Mouse (Mus musculus) forelimb bud, embryonic 11.5 days (tissue): ENCODE data around the gene Astn1.

Experiments
- DNase-seq: peaks from one replicate; pipeline ENCODE4 v3.0.0-alpha.2; 2012; ENCODE audit warnings: low read depth, low spot score

Astn1 gene

GRCm38 (mm10) chr1:158361964-158362291 is at the start of gene Astn1:
Gene Astn1, plus strand, starts transcription at chr1:158362273.
- DNase-seq: no peak

- no peak for DNase-seq
These were observed 38.7 kb upstream of the Astn1 start for GRCm38 (mm10) chr1:158323325-158323724.

GRCm38 (mm10) chr1:158328126-158328525 is 33.9 kb upstream of the Astn1 start:
- DNase-seq: no peak

DNA sequence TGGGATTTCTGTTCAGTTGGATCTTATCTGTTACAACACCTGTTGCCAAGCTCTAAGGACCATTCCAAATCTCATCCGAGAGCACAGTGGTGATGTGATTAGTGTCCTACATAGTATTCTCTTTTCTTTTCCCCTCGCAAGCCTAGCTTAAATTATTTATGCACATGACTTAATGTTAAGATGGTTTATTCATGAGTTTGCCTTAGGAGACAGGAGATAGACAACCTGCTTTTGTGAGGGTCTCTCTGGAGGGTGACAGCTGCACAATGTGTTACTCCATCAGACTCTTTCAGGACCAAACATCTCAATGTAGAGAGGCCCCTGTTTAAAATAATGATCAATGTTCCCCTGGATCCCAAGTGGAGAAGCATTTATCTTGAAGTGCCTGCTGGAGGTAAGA is 33.2 kb upstream of the Astn1 start:
- DNase-seq: no peak

DNA sequence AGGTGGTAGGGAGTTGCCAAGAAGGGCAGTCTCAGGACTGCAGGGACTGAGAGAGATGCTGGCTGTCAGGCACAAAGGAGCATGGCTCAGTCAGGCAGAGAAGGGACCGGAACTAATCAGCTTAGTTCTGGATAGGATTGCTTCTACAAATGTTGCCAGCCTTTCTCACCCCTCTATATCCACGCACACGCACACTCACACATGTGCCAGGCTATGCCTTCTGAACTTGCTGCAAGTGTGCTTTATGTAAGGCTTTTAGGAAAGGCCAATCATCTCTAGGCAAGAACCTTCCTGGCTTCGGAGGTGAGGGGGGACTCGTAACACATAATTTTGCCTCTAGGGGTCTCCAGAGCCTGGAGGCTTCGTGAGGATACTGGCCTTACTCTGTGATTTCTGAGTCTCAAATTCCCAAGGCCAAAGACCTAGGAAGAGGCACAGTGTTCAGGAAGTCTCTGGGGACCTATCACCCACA is 18.8 kb upstream of the Astn1 start:
- peak; percentile 24 for DNase-seq

DNA sequence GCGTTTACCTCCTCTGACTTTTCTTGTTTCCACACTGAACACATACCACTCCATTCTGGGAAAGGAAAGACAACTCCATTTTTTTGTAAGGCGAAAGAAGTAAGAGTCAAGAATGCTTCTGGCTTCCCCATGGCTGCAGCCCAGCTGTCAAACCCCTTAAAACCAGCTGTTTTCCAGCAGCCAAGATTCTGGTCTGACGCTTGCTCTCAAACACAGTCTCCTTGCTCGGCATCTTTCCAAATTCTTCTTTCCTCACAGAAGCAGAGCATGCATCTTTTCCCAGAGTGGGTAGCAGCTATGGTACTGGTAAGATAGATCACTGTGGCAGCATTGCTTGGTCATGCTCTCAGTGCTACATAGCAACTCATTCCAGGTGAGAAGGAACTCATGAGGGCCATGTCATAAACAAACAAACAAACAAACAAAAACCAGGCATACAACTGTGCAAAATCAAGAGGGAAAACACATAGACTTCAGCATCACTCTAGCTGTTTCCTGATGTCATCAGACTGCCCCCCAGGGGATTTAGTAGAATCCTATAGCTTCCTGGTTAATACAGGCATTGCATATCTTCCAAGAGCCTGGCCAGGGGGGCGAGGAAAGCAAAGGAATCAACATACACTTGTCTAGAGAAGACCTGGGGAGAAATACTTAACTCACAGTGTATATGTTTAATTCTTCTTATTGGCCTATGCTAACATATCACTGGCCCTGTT is 8.3 kb upstream of the Astn1 start:
- DNase-seq: no peak

GRCm38 (mm10) chr1:158355177-158356050 is 6.7 kb upstream of the Astn1 start:
- no peak for DNase-seq

DNA sequence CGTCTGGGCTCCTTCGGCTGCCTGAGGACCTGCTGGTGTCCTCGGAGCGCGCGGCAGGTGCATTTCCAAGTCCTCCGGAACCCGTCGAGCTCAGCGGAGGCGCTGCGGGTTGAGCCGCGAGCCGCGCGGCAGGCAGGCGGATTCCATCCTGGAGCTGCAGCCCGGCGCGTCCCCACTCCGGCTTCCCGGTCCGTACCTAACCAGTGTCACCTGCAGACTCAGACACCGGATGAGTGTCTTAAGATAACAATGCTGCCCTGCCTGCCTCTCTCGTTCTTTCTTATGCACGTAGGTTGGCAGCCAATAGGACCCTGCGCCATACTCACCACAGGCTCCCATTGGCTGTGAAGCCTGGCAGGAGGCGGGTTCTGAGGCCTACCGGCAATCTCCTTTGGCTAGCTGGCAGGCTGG is 6.0 kb upstream of the Astn1 start, which contains the start of gene Brinp2:
Brinp2 (minus strand) TSS at position 276 of the 411 bp plus-strand sequence.
- DNase-seq: peak; percentile 79

DNA sequence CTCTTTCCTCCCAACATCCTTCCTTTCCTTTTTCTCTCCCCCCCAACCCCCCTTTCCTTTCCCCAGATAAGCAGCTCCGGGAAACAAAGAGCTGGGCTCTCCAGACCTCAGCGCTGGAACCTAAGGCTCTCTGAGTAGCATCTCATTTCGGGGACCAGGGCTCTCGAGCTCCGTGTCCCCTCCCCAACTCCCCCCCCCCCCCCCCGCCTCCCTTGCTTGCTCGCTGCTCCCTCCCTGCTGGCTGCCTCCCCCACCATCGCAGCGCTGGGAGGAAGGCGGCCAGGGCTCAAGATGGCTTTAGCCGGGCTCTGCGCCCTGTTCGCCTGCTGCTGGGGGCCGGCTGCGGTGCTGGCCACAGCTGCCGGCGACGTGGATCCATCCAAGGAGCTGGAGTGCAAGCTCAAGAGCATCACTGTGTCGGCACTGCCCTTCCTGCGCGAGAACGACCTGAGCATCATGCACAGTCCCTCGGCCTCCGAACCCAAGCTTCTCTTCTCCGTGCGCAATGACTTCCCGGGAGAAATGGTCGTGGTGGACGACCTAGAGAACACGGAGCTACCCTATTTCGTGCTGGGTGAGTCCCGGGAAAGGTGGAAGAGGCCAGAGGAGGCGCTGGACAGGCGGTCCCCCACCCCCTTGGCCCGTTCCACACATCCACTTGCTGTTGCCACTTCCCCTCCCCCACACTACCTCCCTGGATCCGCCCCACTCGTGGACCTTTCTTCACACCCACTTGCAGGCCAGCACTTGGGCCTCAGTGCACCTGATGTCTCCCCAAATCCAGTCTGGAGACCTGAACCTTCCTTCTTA is 424 bp downstream of the Astn1 start:
- DNase-seq: peak; percentile 21

GRCm38 (mm10) chr1:158364461-158364860 is 2.4 kb downstream of the Astn1 start:
- no peak for DNase-seq

GRCm38 (mm10) chr1:158382277-158382676 is 20.2 kb downstream of the Astn1 start:
- no peak for DNase-seq

- DNase-seq: no peak
These were observed 21.1 kb downstream of the Astn1 start for GRCm38 (mm10) chr1:158383210-158383609.

DNA sequence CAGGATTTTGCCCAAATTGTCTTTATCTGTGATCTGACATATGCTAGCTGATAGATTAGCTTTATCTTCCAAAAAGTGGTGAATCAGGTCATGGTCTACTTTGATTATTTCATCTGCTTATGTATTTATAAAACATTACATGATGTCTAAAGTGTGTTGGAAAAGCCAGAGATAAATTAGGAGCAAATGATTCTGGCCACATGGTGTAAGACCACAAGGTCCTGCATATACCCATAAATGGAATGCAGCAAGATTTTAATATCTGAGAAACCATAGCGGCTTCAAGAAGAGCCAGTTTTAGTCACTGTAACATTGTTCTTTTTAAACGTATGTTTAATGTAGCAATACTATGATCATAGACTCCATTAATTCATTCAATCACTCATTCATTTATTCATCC is 23.2 kb downstream of the Astn1 start:
- DNase-seq: no peak

DNA sequence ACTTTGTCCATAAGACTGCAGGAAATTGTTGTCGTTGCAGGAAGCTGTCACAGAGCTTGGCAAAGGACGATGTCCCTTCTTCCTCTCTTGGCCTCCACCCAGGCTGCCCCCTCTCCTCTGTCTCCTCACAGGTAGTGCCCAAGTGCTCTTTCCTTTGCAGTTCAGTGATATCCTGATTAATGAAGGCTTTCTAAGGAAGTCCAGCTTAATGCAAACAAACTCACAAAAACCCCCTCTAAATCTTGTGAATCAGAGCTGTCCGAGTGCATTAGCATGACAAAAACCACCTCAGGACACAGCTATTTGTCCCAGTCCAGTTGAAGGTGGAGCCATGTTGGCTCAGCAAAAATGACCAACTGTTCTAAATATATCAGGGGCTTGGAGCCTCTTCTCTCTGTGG is 24.7 kb downstream of the Astn1 start:
- no peak for DNase-seq

DNA sequence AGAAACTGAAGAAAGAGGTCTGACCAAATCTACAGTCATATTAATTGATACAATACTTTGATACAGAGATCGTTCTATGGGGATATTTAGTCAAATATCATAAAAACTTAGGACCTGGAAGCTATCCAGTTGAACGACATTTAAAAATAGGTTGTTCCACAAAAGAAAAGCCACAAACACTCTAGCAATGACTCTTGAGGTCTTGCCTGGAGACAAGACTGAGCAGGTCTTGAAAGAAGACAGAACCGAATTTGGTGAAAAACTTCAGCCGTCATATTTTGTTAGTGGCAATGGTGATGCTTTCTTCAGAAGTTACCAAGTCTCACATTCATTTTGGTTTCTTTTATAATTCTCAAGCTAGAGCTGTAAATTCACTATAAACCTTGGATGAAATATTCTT is 26.9 kb downstream of the Astn1 start:
- no peak for DNase-seq

DNA sequence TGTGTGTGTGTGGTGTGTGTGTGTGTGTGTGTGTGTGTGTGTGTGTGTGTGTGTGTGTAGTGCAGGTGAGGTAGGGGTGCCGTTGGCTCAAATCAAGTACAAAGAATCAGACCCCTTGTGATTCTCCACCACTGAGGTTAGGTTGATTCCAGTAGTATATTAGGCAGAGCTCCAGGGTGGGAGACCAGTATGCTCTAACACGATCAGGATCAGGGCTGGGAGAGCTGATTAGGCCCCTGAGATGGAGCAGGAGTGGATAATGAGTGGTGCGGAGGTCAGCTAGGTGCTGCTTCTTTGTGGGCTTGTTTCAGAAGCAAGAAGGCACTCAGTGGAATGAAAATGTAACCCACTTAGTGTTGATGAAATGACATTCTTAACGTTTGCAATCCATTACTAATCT is 28.6 kb downstream of the Astn1 start:
- no peak for DNase-seq

DNA sequence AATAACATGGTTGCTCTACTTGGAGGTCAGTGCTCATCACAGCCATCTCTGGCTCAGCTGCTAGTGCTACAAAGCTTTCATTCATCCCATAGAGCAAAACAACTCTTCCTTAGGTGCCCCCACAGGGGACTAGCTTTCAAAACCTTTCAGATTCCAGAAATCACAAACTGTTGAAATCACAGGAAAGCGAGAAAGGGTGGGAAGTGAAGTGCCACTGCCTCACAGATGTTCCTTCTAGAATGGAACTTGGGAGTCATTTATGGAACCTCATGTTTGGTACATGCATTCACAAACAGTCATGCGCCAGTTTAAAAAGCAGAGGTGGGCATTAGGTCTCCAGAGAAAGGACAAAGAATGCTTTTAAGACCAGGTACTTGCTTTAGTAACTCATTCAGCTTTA is 35.0 kb downstream of the Astn1 start:
- no peak for DNase-seq

DNA sequence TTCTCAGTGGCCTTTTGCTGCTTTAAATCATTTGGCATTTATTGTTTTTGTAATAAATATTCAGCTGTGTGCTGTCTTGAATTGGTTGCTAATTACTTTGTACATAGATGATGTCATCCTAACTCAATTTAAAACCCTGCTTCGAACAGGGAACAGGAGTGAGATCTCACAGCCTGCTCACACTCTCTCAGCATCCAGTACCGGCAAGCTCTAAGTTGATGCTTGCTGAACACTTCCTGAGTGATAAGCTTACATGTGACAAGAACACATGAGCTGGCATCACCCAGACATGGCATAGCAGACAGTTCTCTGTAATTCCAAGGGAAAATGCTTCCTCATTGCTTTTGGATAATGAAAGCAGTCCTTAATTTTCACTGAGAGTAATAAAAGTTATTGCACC is 38.8 kb downstream of the Astn1 start:
- DNase-seq: no peak

GRCm38 (mm10) chr1:158405899-158406769 is 44.1 kb downstream of the Astn1 start:
- no peak for DNase-seq

GRCm38 (mm10) chr1:158408124-158408523 is 46.1 kb downstream of the Astn1 start:
- DNase-seq: peak; percentile 19

GRCm38 (mm10) chr1:158411146-158411545 is 49.1 kb downstream of the Astn1 start:
- no peak for DNase-seq
